Mouse (Mus musculus): ENCODE results near the gene Nlrp6. TPM values are rescaled to one million over a fixed set of nuclear protein-coding genes. Genes with fewer than 3 reads are reported as not detected.

Gene Nlrp6
- polyA plus RNA-seq, 1 experiment = 0.07 TPM

- 89% methylated on average over 7 of the region's 7 CpGs for WGBS
- no peak overlapping the region for H3K4me3 ChIP-seq (replicated peaks; ENCODE audit: extremely low read depth, low read depth, low read length)
- DNase-seq = no peak
- H3K4me1 ChIP-seq (ENCODE audit: control insufficient read depth, insufficient read depth, low read length) = no peaks in the 10 kb centered on the region
- TF ChIP-seq POLR2A (IDR thresholded peaks at IDR 0.05; ENCODE audit: borderline replicate concordance, extremely low read depth, low read depth, low read length) (no peak), CTCF (IDR thresholded peaks at IDR 0.05; ENCODE audit: insufficient read depth, low read length) (no peak)
These were observed 26.7 kb upstream of the Nlrp6 start for GRCm38 (mm10) chr7:140894031-140894430.

GRCm38 (mm10) chr7:140894611-140895010 lies 26.1 kb upstream of the Nlrp6 start:
- 87% methylated on average over 3 of the region's 3 CpGs for WGBS
- no peak for DNase-seq
- Histone ChIP-seq H3K4me3 (replicated peaks; ENCODE audit: extremely low read depth, low read depth, low read length) (no peak overlapping the region), H3K4me1 (ENCODE audit: control insufficient read depth, insufficient read depth, low read length) (no peaks in the 10 kb centered on the region)
- no peak for TF ChIP-seq POLR2A (IDR thresholded peaks at IDR 0.05; ENCODE audit: borderline replicate concordance, extremely low read depth, low read depth, low read length)

GRCm38 (mm10) chr7:140897863-140898262 lies 22.8 kb upstream of the Nlrp6 start:
- TF ChIP-seq CTCF (IDR thresholded peaks at IDR 0.05; ENCODE audit: insufficient read depth, low read length) (no peak), POLR2A (IDR thresholded peaks at IDR 0.05; ENCODE audit: borderline replicate concordance, extremely low read depth, low read depth, low read length) (no peak)
- Histone ChIP-seq H3K4me1 (ENCODE audit: control insufficient read depth, insufficient read depth, low read length) (no peaks in the 10 kb centered on the region), H3K4me3 (replicated peaks; ENCODE audit: extremely low read depth, low read depth, low read length) (no peak overlapping the region)
- no peak for DNase-seq
- WGBS = 88% methylated on average over 7 of the region's 7 CpGs

- no peak for TF ChIP-seq POLR2A (IDR thresholded peaks at IDR 0.05; ENCODE audit: borderline replicate concordance, extremely low read depth, low read depth, low read length)
- no peak for TF ChIP-seq CTCF (IDR thresholded peaks at IDR 0.05; ENCODE audit: insufficient read depth, low read length)
- WGBS = 60% methylated on average over 3 of the region's 3 CpGs
- no peak for DNase-seq
- H3K4me1 ChIP-seq (ENCODE audit: control insufficient read depth, insufficient read depth, low read length) = 0 out of 2 replicates have a peak, but pooled peaks cover 2% of the 10 kb centered on the region
- no peak overlapping the region for H3K4me3 ChIP-seq (replicated peaks; ENCODE audit: extremely low read depth, low read depth, low read length)
These were observed 21.6 kb upstream of the Nlrp6 start for GRCm38 (mm10) chr7:140899121-140899520.

DNA sequence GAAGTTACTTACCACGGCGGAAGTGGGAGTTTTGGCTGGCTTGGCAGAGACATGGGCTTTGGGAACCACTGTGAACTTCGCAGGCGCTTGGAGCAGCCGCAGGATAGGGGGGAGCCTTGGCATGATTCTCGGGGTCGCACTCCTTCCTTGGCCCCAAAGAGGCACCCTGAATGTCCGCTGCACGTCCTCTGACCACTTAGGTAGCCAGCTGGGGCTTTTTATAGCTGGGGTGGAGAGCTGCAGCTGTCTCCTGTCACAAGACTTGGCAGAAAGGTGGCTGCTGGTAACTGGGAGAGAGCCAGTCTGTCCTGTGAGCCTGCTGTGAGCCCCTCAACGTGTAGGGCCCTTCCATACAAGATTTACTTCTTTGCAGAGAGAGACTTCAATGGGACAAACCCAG lies 20.5 kb upstream of the Nlrp6 start, which contains the start of gene Cox8b:
TSS of gene Cox8b (minus strand) at position 227 of the 400 bp plus-strand sequence.
- H3K4me1 ChIP-seq (ENCODE audit: control insufficient read depth, insufficient read depth, low read length) = 0 out of 2 replicates have a peak, but pooled peaks cover 2% of the 10 kb centered on the region
- H3K4me3 ChIP-seq (replicated peaks; ENCODE audit: extremely low read depth, low read depth, low read length) = no peak within 1 kb of the TSS
- TF ChIP-seq CTCF (IDR thresholded peaks at IDR 0.05; ENCODE audit: insufficient read depth, low read length) (no peak), POLR2A (IDR thresholded peaks at IDR 0.05; ENCODE audit: borderline replicate concordance, extremely low read depth, low read depth, low read length) (no peak)
- DNase-seq = no peak
- WGBS = 63% methylated on average over 10 of the region's 10 CpGs

DNA sequence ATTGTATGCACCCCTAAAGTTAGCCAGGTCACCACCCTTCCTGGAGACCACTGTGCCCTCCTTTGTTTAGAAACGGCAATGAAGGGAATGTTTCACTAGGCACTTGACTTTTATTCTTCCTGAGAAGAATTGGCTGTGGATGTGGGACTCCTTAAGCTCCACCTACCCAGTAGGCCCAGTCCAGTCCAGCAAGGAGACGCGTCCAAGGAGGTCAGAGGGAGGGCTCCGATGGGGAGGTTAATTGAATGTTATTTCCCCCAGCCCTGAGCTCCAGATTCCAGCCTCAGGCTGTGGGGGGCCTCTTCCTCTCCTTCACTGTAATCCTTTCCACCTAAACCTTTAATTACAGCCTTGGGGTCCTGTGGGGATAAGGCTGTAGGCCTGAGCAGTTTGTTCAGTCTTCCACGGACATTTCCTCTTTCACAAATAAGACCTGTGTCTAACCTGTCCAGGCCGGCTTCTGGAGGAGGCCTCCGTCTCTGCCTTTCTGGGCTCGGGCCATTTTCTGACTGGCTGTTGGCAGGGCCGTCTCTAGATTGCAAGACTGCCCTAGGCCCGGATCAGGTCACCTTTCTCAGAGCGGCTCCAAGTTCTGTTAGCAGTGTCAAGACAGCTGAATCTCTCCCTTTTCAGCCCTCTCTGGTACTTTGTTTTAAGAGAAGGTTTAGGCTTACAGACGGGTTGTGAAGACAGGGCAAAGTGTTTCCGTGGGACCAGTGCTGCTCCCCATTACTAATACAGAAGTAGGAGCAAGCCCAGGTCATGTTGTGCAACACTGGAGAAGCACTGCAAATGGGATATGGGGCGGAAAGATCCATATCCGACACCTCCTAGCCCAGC lies 18.4 kb upstream of the Nlrp6 start:
- no peak for TF ChIP-seq POLR2A (IDR thresholded peaks at IDR 0.05; ENCODE audit: borderline replicate concordance, extremely low read depth, low read depth, low read length)
- TF ChIP-seq CTCF (IDR thresholded peaks at IDR 0.05; ENCODE audit: insufficient read depth, low read length) = no peak
- H3K4me1 ChIP-seq (ENCODE audit: control insufficient read depth, insufficient read depth, low read length) = 0 out of 2 replicates have a peak, but pooled peaks cover 2% of the 10 kb centered on the region
- DNase-seq = peak; percentile 20
- no peak overlapping the region for H3K4me3 ChIP-seq (replicated peaks; ENCODE audit: extremely low read depth, low read depth, low read length)
- WGBS = 69% methylated on average over 15 of the region's 15 CpGs

DNA sequence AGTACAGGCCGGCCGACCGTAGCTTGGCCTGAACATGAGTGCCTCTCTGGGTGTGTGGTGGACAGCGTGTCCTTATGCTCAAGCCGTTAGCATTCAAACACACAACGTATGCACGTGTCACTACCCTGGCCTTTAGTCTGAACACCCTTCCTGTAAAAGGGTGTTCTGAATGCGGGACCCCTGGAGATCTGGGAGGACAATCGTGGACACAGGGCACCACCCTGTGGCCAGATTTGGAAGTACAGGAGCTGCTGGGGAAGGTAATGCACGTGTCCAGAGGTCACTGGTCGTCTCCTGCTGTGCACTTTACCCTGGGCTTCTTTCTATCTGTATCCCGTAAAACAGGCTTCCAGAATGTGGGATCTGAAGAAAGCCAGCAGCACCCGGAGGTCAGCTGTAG lies 17.5 kb upstream of the Nlrp6 start:
- peak; percentile 86 for DNase-seq
- 0 out of 2 replicates have a peak, but pooled peaks cover 2% of the 10 kb centered on the region for H3K4me1 ChIP-seq (ENCODE audit: control insufficient read depth, insufficient read depth, low read length)
- 22% methylated on average over 13 of the region's 13 CpGs for WGBS

DNA sequence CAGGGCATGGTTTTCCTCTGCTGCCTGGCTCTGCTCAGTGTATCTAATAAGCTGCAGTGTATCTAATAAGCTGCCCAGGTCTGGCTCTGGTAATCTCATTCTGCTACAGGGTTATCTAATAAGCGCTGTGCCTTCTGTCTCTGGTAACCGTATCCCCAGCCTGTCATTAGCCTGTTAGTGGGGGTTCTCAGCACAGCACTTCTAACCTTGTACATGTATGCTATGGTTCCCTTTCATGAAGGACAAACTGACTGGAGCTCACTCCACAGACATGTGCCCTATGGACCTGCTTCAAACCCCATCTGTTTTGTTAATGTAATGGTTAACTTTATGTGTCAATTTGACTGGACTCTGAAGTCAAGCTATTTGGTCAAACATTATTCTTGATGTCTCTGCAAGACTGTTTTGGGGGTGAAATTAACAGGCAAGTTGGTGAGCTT lies 15.0 kb upstream of the Nlrp6 start:
- TF ChIP-seq POLR2A (IDR thresholded peaks at IDR 0.05; ENCODE audit: borderline replicate concordance, extremely low read depth, low read depth, low read length) = no peak
- no peak overlapping the region for H3K4me3 ChIP-seq (replicated peaks; ENCODE audit: extremely low read depth, low read depth, low read length)
- 91% methylated on average over 2 of the region's 2 CpGs for WGBS
- no peak for DNase-seq
- H3K4me1 ChIP-seq (ENCODE audit: control insufficient read depth, insufficient read depth, low read length) = peaks cover 5% of the 10 kb centered on the region

More for the DNA sequence above, 17.5 kb upstream of the Nlrp6 start:
- peak; percentile 95 for TF ChIP-seq CTCF (IDR thresholded peaks at IDR 0.05; ENCODE audit: insufficient read depth, low read length)
- TF ChIP-seq POLR2A (IDR thresholded peaks at IDR 0.05; ENCODE audit: borderline replicate concordance, extremely low read depth, low read depth, low read length) = no peak
- H3K4me3 ChIP-seq (replicated peaks; ENCODE audit: extremely low read depth, low read depth, low read length) = no peak overlapping the region

DNA sequence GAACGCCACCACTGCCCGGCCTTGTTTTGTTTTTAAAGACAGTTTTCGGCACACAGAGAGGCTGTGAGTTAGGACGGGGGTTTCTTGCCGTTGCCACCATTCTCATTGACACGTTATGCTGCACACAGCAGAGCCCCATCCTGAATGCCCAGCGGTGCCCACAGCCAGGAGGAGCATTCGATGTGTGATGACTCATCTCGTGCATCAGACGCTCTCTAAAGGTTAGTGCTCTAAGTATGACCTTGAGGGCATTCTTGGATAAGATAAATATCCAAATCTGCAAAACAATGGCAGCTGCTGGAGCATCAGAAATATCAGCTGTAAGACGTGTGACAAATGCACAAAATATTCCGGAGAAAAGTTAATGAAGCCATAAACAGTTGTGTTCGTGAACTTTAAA lies 13.6 kb upstream of the Nlrp6 start:
- Histone ChIP-seq H3K4me3 (replicated peaks; ENCODE audit: extremely low read depth, low read depth, low read length) (no peak overlapping the region), H3K4me1 (ENCODE audit: control insufficient read depth, insufficient read depth, low read length) (peaks cover 5% of the 10 kb centered on the region)
- no peak for DNase-seq
- 71% methylated on average over 13 of the region's 13 CpGs for WGBS
- TF ChIP-seq CTCF (IDR thresholded peaks at IDR 0.05; ENCODE audit: insufficient read depth, low read length) (no peak), POLR2A (IDR thresholded peaks at IDR 0.05; ENCODE audit: borderline replicate concordance, extremely low read depth, low read depth, low read length) (no peak)

- no peak overlapping the region for H3K4me3 ChIP-seq (replicated peaks; ENCODE audit: extremely low read depth, low read depth, low read length)
- WGBS = 83% methylated on average over 7 of the region's 7 CpGs
These were observed 13.0 kb upstream of the Nlrp6 start for GRCm38 (mm10) chr7:140907697-140908096.

More at GRCm38 (mm10) chr7:140907697-140908096, 13.0 kb upstream of the Nlrp6 start:
- peaks cover 5% of the 10 kb centered on the region for H3K4me1 ChIP-seq (ENCODE audit: control insufficient read depth, insufficient read depth, low read length)
- no peak for DNase-seq
- TF ChIP-seq CTCF (IDR thresholded peaks at IDR 0.05; ENCODE audit: insufficient read depth, low read length) (no peak), POLR2A (IDR thresholded peaks at IDR 0.05; ENCODE audit: borderline replicate concordance, extremely low read depth, low read depth, low read length) (no peak)

Measured in lung, adult 2 months (tissue).